Mouse (Mus musculus) heart, adult 2 months (tissue): ENCODE data around the gene Gm17657.

Source experiments
- CTCF ChIP-seq: fragments of 200-600 bp; IDR thresholded peaks from 2 replicates; pipeline ENCODE4 v1.8.1; 2022; ENCODE audit warnings: antibody characterized with exemption, mild to moderate bottlenecking, moderate library complexity
- EP300 ChIP-seq: fragments of 200-500 bp; IDR thresholded peaks from 2 replicates; pipeline ENCODE4 v1.6.1; 2011; ENCODE audit warnings: low read depth, low read length, control low read depth; ENCODE audit not compliant: insufficient read depth
- POLR2A ChIP-seq: fragments of 200-500 bp; IDR thresholded peaks from 2 replicates; pipeline ENCODE4 v1.6.1; 2011; ENCODE audit warnings: mild to moderate bottlenecking, low read depth, low read length, control low read depth; ENCODE audit not compliant: insufficient read depth

DNA sequence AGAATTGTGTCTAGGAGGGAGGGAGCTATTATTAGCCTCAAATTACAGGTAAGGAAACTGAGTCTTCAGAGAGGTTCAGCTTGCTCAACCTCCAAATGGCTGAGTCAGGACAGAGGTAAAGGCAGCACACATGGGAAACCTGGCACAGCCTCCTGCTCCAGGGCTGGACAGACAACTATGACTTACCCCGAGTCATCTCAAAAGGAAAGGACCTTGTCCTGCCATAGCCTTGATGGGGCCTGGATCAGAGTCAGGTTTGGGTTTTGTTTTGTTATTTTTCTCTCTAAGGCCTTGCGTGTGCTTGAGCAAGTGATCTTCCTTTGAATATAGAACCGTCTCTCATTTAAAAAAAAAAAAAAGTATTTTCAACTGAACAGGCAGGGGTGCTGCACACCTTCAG lies 74.3 kb downstream of the Gm17657 start:
- TF ChIP-seq POLR2A (no peak), EP300 (no peak), CTCF (no peak)
